Mouse (Mus musculus): ENCODE results near the gene Atrnl1.
"Not testable (repeated sequence)": the region's sequence is repeated elsewhere in the genome, so short reads cannot be mapped to it uniquely, and the experiment has no call there.

The Atrnl1 gene

DNA sequence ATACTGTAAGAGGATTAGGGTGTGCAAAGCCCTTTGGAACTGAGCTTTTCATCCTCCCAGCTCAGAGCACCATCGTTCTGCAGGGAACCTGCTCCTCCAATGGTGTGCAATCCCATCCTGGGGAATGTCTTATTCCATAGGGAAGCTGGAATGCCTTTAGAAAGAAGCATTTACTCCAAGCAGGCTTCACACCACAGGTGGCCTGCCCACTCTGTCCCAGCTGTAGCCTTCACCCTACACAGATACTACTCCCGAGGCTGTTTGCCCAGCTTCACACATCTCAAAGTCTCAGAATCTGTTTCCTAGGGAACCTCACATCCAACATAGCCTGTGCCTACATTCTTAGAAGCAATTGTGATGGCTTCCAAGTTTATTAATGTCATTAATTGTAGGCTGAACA lies 418.8 kb downstream of the Atrnl1 start:
- DNase-seq (ENCODE audit: low read depth) = no peak

DNA sequence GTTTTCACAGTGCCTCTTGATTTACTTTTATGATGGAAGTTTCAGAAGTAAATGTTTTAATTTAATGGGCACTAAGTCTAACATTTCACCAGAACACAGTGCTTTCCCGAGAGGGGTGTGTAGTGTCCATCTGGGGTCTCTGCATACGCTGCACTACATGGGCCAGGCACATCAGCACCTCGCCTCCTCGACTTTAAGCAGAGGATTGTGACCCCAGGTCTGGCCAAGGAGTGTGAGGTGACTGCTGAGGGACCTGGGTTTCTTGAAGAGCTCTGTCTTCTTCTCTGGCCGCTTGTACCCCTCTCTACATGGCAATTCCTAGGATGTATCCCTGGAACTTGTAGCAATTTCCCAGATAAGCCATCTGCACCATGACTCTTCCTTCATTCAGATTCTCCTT lies 422.4 kb downstream of the Atrnl1 start:
- no peak for DNase-seq (ENCODE audit: low read depth)

DNA sequence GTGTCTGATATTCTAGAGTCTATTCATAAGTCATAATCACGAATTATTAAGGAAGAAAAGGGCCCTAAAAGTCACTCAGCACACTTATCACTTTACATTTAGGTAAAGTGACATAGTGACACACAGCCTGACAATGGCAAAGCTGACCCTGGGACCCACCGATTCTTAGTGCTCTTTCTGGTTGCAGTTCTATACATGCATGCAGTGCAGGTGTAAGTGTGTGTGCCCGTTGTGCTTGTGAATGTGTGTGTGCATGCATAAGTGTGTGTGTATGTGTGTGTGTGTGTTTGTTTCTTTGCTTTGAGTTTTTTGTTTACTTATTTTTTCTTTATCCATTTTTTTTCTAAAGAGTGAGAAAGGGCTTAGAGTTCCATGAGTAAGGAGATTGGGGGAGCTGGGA lies 425.3 kb downstream of the Atrnl1 start:
- DNase-seq (ENCODE audit: low read depth) = no peak

DNA sequence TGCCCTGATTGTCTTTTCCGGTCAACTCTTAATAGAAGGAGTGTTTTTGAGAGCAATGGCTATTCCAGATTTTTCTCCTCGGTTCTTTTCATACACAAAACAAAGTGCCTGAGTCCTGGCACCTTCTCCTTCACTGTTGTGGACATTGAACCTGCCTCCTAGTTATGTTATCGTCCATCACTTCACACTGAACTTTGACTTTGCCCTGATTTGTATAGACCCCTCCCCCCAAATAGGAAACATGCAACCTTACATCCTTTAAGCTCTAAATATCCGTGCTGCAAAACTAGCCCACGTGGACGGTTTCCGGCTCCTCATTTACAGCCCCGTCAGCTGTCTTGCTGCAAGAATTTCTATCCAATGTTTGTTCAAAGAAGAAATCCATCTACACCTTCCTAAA lies 432.3 kb downstream of the Atrnl1 start:
- DNase-seq (ENCODE audit: low read depth) = no peak

DNA sequence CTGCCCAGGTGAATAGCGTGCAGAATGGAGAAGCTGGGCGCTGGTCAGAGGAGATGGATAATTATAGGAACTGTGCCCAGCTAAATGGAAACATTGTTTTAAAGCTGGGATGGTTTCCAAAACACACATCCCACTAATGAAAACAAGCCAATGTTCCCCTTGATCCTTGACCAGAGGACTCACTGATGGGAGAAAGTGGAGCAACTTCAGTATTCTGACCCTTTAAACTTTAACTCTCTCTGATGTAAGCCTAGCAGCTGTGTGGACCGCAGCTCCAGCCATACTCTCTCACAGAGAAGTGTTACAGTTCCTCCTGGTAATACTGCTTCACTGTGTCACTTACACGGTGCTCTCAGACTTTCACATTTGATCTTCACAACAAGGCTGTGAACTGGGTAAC lies 432.7 kb downstream of the Atrnl1 start:
- peak; percentile 44 for DNase-seq (ENCODE audit: low read depth)

DNA sequence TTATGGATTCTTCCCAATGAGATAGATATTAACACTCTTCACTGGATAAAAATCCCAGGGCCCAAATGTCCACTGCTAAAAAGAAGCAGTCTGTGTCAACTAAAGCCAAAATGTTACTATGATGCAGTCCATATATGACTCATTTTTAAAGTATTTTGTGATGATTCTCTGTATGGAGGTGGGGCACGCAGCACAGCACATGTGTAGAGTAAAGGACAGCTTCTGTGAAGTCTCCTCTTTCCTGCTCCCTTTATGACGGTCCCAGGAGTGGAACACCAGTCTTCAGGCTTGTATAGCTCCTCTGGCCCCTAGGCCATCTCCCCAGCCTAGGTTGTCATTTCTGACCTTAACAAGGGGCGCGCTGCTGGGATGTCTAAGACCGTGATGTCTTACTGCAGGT lies 434.0 kb downstream of the Atrnl1 start:
- DNase-seq (ENCODE audit: low read depth) = no peak

DNA sequence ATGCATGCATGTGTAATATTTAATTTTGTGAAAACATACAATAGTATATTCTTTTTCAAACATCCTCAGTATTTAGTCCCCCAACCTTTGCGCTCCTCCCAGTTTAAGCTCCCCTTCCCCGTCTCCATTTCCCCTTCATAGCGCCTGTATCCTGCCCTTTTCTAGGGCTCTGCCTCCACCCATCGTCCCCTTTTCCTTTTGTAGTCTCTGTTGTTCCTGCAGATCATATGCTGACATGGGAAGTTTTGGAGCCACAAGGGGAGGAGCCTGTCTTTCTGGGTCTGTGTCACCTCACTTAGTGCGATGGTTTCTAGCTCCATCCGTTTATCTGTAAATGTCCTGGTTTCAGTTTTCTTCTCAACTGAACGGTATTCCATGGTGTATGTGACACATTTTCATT lies 435.8 kb downstream of the Atrnl1 start:
- DNase-seq (ENCODE audit: low read depth) = no peak

DNA sequence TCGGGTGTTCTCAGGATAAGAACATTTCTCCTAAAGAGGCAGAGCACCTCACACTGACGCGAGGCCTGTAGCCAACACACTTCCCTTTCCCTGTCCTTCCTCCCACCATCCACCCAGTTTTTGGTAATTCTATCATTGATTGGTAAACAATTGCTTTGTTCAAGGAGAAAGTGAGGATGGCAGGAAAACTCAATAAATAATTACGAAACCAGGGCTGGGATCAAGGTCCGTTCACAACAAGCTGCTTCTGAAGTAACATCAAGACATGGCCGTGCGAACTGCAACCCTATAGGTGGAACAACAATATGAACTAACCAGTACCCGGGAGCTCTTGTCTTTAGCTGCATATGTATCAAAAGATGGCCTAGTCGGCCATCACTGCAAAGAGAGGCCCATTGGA lies 439.6 kb downstream of the Atrnl1 start:
- DNase-seq (ENCODE audit: low read depth) = not testable (repeated sequence)

DNA sequence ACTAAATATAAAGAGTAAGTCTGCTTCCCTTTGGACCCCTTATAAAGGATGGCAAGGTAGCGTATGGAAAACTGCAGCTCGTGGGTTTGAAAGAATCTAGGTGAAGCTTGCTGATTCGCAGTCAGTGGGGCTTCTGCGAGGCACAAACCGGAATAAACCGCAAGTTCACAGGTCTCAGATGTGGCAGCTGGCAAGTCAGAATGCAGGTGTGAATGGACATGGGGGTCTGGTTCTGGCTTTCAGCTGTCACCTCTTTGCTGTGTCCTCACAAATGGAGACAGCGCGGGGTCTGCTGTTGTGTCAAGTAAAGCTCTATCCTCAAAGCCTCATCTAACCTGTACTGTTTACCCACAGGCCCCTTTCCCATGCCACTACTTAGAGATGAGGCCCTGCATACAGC lies 440.2 kb downstream of the Atrnl1 start:
- no peak for DNase-seq (ENCODE audit: low read depth)

DNA sequence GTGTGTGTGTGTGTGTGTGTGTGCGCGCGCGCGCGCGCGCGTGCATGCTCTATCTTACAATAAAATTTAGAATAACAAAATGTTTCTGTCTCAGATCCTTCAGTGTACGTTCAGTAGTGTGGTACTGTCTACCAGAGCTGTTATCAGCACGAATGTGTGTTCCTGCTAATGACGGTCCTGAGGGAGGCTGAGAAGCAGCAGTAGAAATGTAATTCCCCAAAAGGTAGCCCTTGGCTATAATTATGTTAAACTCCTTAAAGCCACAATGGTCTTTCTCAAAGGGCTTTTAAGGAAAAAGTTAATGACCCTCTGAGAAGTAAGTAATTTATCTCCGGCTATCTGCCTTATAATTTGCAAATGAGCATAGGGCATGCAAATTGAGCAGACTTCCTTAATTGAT lies 441.1 kb downstream of the Atrnl1 start:
- DNase-seq (ENCODE audit: low read depth) = no peak

DNA sequence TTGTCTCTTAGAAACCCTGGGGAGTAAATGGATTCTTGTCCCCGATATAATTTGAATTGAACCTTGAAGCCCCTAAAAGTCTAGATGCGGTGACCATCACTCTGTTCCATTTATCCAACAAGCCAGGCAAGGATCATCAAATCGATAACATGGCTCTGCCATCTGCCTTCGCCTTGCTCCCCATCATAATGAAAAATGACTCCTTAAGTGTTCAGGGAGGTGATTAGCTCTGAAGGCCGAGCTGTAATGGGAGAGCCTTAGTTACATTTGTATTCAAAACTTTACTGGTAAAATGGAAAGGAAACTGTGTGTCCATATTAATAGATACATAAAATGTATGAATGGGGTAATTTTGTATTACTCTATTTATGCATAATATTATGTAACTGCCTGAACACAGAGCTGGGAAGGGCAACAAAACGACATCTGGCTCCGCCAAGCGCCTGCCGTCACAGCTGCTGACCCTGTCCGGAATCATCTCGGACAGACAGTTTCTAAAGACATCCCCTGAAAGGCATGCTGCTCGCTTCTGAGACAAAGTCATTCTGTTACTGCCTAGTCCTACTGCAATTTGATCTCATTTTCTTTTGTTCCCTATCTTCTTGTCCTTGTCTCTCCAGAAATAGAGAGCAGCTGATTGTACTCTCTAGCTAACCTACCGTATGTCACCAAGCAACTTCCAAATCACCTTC lies 441.8 kb downstream of the Atrnl1 start:
- DNase-seq (ENCODE audit: low read depth) = no peak

DNA sequence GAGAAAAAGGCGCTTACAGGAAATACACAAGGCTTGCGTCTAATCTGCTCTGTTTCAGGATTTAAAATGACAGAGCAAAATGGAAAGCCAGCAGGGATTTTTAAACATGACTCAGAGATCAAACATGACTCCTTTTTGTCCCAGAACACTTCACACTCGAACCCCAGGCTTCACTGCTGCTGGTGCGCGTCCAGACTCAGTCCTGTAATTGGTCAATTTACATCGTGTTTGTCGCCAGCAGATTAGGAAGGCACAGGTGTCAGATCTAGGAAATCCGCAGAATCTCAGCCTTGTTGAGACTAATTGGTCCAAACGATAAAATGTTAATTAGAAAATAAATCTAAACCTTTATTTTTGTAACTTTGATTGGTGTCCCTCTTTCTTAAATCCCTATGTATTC lies 448.9 kb downstream of the Atrnl1 start:
- DNase-seq (ENCODE audit: low read depth) = no peak

DNA sequence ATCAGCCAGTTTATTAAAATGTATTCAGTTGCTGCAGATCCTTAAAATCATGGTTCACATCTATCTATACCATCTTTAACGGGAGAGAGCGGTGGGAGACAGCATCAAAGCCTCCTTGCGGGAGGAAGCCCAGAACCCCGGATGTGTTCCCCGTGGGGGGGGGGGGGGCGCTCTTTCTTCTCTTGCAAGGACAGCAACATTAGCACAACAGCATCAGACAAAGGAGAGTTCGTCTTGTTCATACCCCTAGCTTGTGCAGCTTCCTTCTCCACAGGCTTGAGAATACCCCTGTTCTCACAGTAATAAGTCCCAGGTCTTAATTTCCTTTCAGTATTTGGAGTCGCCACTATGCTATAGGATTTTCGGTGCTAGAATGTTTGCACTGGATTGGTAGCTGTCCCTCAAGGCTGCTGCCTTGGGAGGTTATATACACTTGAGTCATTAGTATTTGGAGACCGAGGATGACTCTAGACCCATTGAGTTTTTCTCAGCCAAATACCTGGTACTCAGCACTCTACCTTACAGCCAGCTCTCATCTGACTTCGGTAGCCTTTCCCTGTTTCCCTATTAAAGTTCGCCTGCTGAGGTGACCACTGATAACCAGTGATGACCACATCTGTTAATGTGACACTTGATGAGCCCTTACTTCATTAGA lies 449.5 kb downstream of the Atrnl1 start:
- no peak for DNase-seq (ENCODE audit: low read depth)

DNA sequence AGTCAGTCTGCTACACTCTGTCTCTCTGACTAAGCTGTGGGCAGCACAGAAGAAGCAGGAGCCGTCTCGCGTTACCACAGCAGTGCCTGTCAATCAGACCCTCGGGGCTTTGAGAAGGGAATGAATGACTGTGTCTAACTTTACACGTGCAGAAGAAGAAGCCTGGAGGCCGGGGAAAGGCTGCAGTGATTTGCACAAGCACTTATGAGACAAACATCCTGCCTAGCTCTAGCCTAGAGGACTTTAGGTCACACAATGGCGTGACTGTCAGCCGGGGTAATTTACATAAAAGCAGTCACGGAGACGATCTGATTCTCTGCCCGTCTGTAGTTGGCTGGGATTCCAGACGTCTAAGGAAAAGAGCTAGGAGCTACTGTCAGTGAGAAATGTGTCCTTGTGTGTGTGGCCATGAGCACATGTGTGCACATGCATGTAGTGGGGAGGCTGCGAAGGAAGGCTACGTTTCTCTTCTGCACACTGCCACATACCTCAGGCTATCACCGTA lies 450.1 kb downstream of the Atrnl1 start:
- DNase-seq (ENCODE audit: low read depth) = no peak

DNA sequence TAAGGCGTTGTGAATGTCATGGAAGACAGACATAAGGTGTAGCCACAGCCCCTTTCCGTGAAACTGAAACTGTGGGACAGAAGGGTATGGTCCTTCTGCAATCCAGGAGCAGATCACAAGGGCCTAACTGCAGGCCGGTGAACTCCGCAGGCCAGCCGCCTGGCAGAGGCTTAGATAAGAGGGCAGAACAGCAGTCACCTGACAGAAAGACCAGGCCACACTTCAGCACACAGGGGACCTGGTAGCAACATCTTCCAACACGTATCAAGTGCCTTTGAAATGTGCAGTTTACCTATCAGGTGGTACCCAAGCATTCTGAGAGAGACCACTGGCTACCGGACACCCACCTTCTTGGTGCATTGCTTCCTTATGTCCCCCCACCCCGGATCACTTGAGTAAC lies 451.1 kb downstream of the Atrnl1 start:
- no peak for DNase-seq (ENCODE audit: low read depth)

DNA sequence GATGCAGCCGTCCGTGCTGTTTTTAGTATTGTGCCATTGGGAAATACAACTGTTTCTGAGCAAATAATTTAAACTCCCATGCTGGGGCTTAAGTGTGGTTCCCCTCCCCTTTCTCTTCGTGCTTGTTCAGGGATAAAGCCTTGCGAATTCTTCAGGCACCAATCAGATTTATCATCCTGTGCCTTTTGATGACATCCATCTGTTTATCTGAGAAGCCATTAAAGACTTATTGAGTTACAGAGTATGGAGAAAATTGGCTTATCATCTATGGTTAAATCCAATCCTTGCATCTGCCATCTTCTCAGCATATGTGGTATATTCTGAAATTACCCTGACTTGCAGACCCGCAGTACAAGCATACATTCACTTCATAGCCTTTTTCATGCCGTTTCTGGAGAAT lies 452.7 kb downstream of the Atrnl1 start:
- no peak for DNase-seq (ENCODE audit: low read depth)

DNA sequence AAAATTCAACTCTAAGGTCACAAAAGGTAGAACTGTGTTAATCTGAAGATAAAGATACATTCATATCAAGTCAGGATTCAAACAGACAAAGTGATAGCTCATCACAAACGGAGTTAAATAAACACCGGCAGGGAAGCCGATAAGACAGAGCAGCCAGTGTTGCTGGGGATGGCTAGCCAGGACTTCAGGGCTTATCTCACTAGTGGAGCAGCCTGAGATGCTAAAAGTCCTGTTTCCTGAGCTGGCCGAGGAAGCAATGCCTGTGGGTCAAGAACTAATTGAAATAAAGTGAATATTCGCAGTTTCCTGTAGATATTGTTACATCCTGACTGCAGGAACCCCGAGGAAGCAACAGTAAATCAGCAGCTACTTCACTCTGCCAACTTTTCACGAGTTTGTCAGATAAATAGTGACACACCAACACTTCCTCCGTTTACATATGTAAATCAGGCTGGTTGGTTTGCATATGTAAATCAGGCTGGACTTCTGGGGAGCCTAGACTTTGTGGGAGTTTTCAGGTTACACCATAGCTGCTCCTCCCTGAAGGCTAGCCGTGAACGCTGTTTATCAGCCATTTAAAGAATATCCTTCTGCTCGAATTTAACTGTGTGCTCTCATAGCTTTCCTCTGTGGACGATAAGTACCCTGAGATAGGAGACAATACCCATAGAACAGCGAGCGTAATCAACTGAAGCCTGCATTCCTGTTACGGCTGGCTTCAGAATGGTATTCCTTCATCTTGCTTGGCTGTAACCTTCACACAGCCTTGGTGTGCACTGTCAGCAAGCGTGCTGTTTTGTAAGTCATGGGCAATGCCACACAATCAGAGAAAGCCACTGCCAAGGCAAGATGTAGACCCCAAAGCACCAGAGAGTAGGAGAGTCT lies 453.5 kb downstream of the Atrnl1 start:
- DNase-seq (ENCODE audit: low read depth) = no peak

DNA sequence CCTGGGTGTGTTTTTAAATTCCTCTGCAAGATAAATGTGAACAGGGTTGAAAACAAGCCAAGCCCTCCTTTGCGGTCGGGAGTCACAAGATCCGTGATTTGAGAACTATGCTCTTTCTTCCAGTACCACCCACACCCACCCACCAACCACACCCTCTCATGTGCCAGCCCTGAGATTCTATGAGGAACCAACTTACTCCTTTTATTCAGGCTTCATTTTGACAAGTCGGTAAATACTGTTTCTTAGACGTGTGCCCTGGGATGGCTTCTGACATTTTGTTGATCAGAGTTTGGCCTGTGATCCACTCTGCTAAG lies 454.1 kb downstream of the Atrnl1 start:
- DNase-seq (ENCODE audit: low read depth) = no peak

DNA sequence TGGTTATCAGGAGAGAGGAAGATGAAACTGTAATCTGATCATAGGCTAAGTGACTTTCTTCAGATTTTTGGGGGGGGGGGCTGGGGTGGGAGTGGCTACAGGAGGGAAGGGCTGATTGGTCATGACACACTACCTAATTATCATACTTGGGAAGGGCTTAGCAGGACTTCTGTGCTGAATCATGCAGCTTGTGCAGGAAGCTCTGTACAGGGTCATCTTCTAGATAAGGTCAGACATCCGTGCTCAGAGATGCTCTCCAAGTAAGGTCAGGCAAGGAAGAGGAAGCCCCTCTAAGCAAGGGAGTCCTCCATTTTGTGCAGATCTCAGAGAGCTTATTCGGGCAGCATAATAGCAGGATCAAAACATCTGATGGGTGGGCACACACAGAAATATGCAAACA lies 454.7 kb downstream of the Atrnl1 start:
- no peak for DNase-seq (ENCODE audit: low read depth)

DNA sequence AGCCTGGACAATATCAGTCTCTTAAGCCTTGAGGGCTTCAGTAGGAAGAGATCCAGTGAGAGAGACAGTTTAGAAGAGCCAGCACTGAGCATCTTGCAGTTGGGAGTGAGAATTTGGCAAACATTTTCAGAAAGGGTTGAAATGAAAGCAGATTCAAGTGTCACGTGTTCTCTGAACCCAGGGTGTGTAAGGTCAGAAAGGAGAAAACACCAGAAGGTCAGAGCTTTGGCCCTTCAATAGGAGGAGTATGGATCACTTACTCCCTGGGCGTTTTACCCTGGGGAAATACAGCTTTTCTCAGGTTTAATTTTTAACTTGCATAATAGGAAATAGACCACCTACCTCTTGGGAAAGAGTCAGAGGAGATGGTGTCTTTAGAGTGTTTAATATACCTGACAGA lies 457.3 kb downstream of the Atrnl1 start:
- DNase-seq (ENCODE audit: low read depth) = no peak

DNA sequence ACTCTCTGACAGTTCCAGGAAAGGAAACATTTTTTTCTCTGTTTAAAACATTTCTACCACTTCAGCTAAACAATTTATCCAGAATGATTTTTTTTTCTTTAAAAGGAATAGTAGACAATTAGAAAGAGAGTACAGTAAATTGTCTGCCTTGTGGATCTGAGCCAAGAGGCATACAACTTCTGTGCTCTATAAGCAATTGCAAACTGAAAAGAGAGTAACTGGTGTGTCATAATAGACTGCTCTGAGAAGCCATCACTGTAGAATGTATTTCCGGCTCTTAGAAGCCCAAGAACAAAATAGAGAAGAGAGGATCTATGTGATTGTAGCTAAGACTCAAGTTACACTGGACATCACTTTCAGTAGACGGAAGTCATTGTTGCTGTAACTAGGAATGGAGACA lies 458.1 kb downstream of the Atrnl1 start:
- DNase-seq (ENCODE audit: low read depth) = no peak

DNA sequence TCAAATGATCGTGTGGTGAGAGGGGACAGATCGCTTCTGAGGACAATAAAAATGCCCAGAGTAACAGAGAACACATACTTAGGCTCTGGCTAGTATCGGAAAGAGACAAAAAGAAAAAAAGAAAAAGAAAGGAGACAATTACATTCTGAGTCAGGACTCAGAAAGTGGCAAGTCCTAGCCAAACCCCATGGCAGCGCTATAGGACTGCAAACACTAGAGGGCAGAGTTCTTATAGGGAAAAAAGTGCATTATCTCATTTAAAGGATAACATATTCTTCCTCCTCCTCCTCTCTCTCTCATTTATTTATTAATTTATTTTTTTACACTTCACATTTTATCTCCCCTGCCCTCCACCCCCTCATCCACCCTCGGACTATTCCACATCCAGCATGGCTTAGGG lies 461.6 kb downstream of the Atrnl1 start:
- no peak for DNase-seq (ENCODE audit: low read depth)

DNA sequence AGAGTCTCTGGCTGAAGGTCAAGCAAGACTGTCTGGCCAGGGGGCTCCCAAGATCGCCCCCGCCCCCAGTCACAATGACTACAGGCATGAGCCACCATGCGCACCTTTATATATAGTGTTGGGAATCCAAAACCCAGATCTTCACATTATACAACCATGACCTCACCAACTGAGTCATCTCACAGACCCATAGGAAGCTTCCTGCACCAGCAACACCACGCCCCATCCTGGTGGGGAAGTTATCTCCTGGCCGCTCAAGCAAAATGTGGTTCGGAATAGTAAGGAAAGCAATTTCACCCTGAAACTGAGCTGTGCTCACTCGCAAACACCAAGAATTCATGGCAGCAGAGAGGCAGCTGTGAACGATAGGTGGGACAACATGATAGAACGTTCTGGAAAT lies 462.0 kb downstream of the Atrnl1 start:
- DNase-seq (ENCODE audit: low read depth) = no peak

Measured in fibroblast of lung, adult 2 months (primary cell).